Mouse (Mus musculus) naive thymus-derived CD4-positive, alpha-beta T cell, adult 5 months (primary cell): ENCODE results near the gene Gm428. TPM values are rescaled to one million over a fixed set of nuclear protein-coding genes. Genes with fewer than 3 reads are reported as not detected.

Experiments used
- polyA plus RNA-seq: library from polyadenylated mRNA; unstranded; fragments of 100-300 nt; shearing (Covaris generic); gene quantifications from one replicate; pipeline ENCODE4 v1.2.1, GENCODE M21; 2017

Gm428 gene
- polyA plus RNA-seq = not detected

GRCm38 (mm10) chr4:73683216-73683615 lies at the start of gene Gm428:
TSS of gene Gm428 (plus strand) at chr4:73683516.

GRCm38 (mm10) chr4:73637821-73638220 lies 45.5 kb upstream of the Gm428 start, which contains the start of gene Gm11236:
TSS of gene Gm11236 (plus strand) at chr4:73638121.

GRCm38 (mm10) chr4:73668054-73668453 lies 15.3 kb upstream of the Gm428 start, which contains the start of gene Gm11239:
TSS of gene Gm11239 (plus strand) at chr4:73668354.

Other genes with a start within 250 kb of the Gm428 start
- not detected for gene Gm11238, start 75.6 kb upstream of the Gm428 start, polyA plus RNA-seq
- not detected for gene Gm11237, start 60.5 kb upstream of the Gm428 start, polyA plus RNA-seq
- gene Gm11236, start 45.4 kb upstream of the Gm428 start, polyA plus RNA-seq = not detected
- gene Gm11239, start 15.2 kb upstream of the Gm428 start, polyA plus RNA-seq = not detected
- gene Rasef, start 107.5 kb downstream of the Gm428 start, polyA plus RNA-seq = 0.06 TPM
- gene Gm11758, start 192.8 kb downstream of the Gm428 start, polyA plus RNA-seq = not detected
- not detected for gene Gm11757, start 207.6 kb downstream of the Gm428 start, polyA plus RNA-seq
- gene Gm13871, start 222.4 kb downstream of the Gm428 start, polyA plus RNA-seq = not detected
- not detected for gene Gm11756, start 237.2 kb downstream of the Gm428 start, polyA plus RNA-seq